Mouse (Mus musculus) fat pad, adult 2 months (tissue): ENCODE measurements around the gene Wdr45.
"Not testable (repeated sequence)": the region's sequence is repeated elsewhere in the genome, so short reads cannot be mapped to it uniquely, and the experiment has no call there.

ENCODE experiments used
- DNase-seq: peaks from one replicate; pipeline ENCODE4 v3.0.0-alpha.2; 2011; ENCODE audit warnings: low read depth, low spot score; ENCODE audit errors: extremely low read depth

The Wdr45 gene

GRCm38 (mm10) chrX:7714135-7714899 is at the start of gene Wdr45:
Gene Wdr45 (plus strand): TSS chrX:7714333.
- peak; percentile 36 for DNase-seq

- no peak for DNase-seq
Measured at GRCm38 (mm10) chrX:7664791-7665190, 49.3 kb upstream of the Wdr45 start.

GRCm38 (mm10) chrX:7665739-7666502 is 48.2 kb upstream of the Wdr45 start:
- DNase-seq, result no peak

- no peak for DNase-seq
Measured at GRCm38 (mm10) chrX:7670390-7670881, 43.7 kb upstream of the Wdr45 start.

GRCm38 (mm10) chrX:7670921-7671623 is 43.1 kb upstream of the Wdr45 start, which contains the start of gene Plp2:
Gene Plp2 (minus strand): TSS chrX:7671390.
- DNase-seq, result no peak

- DNase-seq, result no peak
Measured at GRCm38 (mm10) chrX:7672739-7673138, 41.4 kb upstream of the Wdr45 start.

GRCm38 (mm10) chrX:7673578-7674281 is 40.4 kb upstream of the Wdr45 start:
- DNase-seq, result no peak

GRCm38 (mm10) chrX:7674284-7675000 is 39.7 kb upstream of the Wdr45 start:
- no peak for DNase-seq

GRCm38 (mm10) chrX:7675001-7675380 is 39.1 kb upstream of the Wdr45 start:
- DNase-seq, result no peak

GRCm38 (mm10) chrX:7678986-7679385 is 35.1 kb upstream of the Wdr45 start:
- no peak for DNase-seq

- no peak for DNase-seq
Measured at GRCm38 (mm10) chrX:7679405-7680056, 34.6 kb upstream of the Wdr45 start.

- DNase-seq, result no peak
Measured at GRCm38 (mm10) chrX:7680057-7680412, 34.1 kb upstream of the Wdr45 start.

GRCm38 (mm10) chrX:7680864-7681263 is 33.3 kb upstream of the Wdr45 start, which contains the start of gene Magix:
Gene Magix (minus strand): TSS chrX:7681251.
- no peak for DNase-seq

- DNase-seq, result no peak
Measured at GRCm38 (mm10) chrX:7688321-7688720, 25.8 kb upstream of the Wdr45 start.

- DNase-seq, result no peak
Measured at GRCm38 (mm10) chrX:7690486-7690885, 23.6 kb upstream of the Wdr45 start.

- DNase-seq, result no peak
Measured at GRCm38 (mm10) chrX:7692862-7693261, 21.3 kb upstream of the Wdr45 start.

GRCm38 (mm10) chrX:7696520-7696919 is 17.6 kb upstream of the Wdr45 start:
- no peak for DNase-seq

- DNase-seq, result peak; percentile 58
Measured at GRCm38 (mm10) chrX:7696954-7697381, 17.2 kb upstream of the Wdr45 start, which contains the start of gene Gpkow. Gene Gpkow (plus strand): TSS chrX:7697131.

- not testable (repeated sequence) for DNase-seq
Measured at GRCm38 (mm10) chrX:7713764-7714134, 384 bp upstream of the Wdr45 start.

- DNase-seq, result not testable (repeated sequence)
Measured at GRCm38 (mm10) chrX:7716058-7716457, 1.9 kb downstream of the Wdr45 start.
